Mouse (Mus musculus): ENCODE data around the gene Dcst2. TPM values are rescaled to one million over a fixed set of nuclear protein-coding genes. Genes with fewer than 3 reads are reported as not detected.

The Dcst2 gene
- total RNA-seq (2021) = under 1 TPM; 0.34 to 0.35 TPM
- long read RNA-seq, experiment 1 = 0 reads
- long read RNA-seq, experiment 2 = 0 reads

DNA sequence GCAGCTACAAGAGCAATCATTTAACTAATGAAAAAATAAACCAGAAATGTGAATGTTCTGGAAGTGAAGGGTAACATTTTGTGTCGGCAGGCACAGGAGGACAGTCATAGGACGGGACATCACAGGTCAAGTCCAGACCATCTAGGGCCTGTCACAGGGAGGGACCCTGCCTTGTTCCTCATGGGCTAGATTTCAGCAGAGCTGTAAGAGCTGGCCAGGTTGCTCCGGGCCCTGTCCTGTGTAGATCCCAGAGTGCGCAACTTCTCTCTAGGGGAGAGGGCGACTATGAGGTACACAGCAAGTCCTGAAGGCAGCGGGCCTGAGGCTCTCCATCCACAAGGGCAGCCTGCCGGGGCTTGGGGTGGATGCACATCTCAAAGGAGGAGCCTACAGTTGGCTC lies at the start of gene Dcst2:
Gene Dcst2 (plus strand): TSS at position 301 of the 400 bp plus-strand sequence.
- intact Hi-C loops (cut with DNase I) = no loop called here
- DNase-seq (ENCODE audit: low spot score in 2 of 2) = no peak

DNA sequence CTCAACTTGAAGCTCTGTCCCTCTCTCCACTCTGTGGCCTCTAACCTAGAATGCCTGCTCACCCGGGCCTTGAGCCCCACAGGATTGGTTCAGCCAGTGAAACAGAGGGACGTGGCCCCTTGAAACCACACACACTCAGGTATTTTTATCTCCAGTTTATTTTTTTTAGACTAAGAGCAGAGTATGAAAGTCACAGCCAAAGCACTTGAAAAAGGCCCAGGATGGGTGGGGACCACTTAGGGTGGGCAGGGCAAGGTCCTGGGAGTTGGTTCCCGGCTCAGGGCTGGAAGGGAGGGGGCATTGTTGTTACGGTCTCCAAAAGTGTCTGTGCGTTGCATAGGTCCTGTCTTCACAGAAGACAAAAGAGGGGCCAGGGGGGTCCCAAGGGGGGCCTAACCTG lies 47.4 kb upstream of the Dcst2 start:
- DNase-seq (ENCODE audit: low spot score in 2 of 2) = no peak
- intact Hi-C loops (cut with DNase I) = no loop called here

DNA sequence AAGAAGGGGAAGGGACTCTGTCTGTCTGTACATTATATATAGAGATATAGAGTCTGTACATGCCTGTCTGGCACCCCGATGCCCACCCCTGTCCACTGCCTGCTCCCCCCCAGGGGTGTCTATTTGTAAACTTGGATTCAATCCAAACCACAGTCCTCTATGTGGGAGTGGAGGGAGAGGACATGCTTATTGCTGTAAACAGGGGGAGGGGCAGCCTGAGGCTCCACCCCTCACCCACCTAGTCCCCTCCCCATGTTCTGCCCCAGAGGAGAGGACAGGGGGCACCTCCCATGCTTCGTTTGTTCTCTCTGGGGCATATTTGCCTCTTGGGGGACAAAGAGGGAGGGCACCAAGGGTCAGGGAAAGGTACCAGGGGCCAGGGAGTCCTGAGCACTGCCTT lies 47.0 kb upstream of the Dcst2 start:
- no peak for DNase-seq (ENCODE audit: low spot score in 2 of 2)
- intact Hi-C loops (cut with DNase I) = loop anchor here (5.0 kb wide), 1 partner anchor 38 kb away; no protein-coding TSS in a partner anchor

DNA sequence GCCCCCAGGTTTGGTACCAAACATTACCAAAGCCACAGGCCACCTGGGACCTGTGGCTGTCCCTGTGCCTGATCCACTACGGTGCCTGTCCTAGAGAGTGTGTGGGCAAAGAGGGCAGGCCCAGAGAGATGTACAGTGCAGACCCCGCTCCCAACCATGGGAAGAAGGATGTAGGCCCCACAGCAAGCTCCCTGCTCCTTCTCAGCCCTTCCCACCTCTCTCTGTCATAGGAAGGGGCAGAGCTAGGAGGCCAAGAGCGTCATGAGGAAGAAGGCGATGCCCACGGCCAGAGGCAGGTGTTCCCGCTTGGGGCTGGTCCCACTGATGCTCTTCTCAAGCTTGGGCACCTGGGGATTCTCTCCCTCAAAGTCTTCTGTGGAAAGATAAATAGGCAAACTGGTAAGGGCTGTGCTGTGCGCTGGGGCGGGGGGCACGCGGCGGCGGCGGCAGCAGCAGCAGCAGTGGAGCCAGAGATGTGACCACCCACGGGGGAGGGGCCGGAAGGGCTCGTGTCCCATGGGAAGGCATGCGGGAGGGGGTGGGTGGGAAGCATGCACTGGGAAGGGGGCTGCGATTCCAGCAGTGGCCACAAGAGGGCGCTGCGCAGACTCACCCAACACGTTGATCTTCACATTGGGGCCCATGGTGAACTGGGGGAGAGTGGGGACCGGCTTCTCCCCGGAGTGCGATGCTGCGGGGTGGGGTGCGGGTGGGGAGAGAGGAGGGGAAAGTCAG lies 46.4 kb upstream of the Dcst2 start:
- DNase-seq (ENCODE audit: low spot score in 2 of 2) = peak; percentile 84 to 92
- intact Hi-C loops (cut with DNase I) = loop anchor here (5.0 kb wide), 1 partner anchor 37 kb away; no protein-coding TSS in a partner anchor

DNA sequence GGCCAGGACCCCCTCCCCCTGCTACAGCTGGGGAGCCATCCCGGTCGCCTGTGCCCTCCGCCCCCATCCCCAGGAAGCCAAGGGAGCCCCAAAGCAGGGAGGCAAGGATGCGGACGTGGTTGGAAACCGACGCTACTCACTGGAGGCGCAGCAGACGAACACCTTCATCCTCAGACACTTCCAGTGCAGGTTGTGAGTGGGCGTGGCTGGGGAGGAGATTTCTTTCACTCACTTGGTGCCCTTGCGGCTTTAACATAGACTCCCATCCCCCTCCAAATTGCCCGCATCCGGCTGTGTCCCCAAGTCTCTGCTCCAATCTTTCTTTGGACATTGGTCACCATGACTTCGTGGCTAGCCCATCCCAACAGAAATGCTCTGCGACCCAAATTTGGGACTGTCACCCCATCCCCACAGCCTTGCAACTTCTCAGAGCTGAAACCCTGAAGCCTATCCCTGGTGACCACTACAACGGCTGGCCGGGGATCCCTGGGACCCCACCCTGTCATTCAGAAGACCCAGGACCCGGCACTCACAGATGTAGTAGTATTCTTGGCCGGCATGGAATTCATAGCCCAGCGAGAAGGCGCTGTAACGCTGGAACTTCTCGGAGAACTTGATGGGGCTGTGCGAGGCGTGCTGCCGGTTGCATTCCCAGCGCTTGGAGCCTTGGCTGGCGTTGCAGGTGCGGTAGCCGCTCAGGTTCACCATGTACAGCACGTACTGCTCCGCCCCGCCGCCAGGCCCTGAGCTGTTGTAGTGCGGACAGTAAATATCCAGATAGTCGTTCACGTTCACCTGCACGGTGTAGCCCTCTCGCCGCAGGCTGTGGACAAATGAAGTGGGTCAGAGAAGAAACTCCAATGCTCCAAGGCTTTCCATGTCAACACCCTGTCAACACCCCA lies 45.6 kb upstream of the Dcst2 start:
- intact Hi-C loops (cut with DNase I) = loop anchor here (1.0 to 5.0 kb wide), 2 partner anchors 24 to 36 kb away; no protein-coding TSS in a partner anchor
- no peak for DNase-seq (ENCODE audit: low spot score in 2 of 2)

DNA sequence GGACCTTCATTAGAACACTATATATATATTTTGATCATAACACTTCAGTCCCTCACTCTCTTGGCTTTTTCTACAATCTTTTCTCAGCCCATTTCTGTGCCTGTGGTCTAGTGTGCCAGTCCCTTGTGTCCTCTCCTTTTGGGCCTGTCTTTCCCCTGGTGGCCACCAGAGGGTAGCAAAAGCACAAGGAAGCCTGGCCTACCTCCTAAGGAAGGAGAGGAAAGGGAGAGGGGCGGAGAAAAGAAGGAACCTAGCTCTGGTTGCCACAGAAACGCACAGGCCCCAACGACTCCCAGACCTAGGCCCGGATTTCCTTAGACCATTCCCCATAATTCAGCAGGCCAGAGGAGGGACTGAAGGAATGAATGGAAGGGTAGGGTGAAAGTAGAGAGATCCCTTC lies 44.9 kb upstream of the Dcst2 start:
- intact Hi-C loops (cut with DNase I) = loop anchor here (1.0 to 5.0 kb wide), 2 partner anchors 23 to 35 kb away; no protein-coding TSS in a partner anchor
- DNase-seq (ENCODE audit: low spot score in 2 of 2) = peak; percentile 93 to 94

DNA sequence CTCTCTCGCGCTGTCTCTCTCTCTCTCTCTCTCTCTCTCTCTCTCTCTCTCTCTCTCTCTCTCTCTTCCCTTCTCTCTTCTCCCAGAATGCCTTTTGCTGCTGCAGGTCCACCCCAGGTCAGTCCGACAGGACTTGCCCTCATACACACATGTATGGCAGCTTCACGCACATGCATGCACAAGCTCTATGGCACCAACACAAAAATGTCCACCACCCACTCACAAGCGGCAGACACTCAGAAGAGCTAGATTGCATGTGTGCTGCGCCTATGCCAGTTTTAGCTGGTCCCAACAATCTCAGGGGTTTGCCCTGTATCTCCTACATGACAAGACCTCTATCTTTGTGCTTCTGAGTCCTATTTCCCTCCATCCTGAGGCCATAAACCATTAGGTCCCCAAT lies 44.5 kb upstream of the Dcst2 start:
- intact Hi-C loops (cut with DNase I) = loop anchor here (5.0 kb wide), 1 partner anchor 35 kb away; no protein-coding TSS in a partner anchor
- peak; percentile 40 to 70 for DNase-seq (ENCODE audit: low spot score in 2 of 2)

DNA sequence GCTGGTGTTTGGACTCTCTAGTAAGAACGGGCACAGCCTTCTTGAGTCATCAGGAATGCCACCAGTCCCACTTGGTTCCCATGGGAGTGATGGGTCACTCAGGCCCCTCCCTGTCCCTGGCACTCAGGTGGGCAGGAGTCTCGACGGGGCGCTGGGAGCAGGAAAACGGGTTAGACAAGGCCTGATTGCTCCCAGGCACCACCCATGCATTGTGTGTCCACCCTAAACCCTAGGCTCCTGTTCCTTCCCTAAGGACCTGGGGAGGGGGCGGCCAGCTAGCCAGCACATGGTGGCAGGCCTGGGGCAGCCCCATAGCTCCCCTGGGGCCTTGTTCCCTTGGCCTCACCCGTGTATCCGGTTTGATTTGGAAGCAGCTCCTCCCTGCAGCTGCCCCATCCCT lies 43.5 kb upstream of the Dcst2 start:
- intact Hi-C loops (cut with DNase I) = loop anchor here (5.0 kb wide), 1 partner anchor 34 kb away; no protein-coding TSS in a partner anchor
- DNase-seq (ENCODE audit: low spot score in 2 of 2) = no peak

DNA sequence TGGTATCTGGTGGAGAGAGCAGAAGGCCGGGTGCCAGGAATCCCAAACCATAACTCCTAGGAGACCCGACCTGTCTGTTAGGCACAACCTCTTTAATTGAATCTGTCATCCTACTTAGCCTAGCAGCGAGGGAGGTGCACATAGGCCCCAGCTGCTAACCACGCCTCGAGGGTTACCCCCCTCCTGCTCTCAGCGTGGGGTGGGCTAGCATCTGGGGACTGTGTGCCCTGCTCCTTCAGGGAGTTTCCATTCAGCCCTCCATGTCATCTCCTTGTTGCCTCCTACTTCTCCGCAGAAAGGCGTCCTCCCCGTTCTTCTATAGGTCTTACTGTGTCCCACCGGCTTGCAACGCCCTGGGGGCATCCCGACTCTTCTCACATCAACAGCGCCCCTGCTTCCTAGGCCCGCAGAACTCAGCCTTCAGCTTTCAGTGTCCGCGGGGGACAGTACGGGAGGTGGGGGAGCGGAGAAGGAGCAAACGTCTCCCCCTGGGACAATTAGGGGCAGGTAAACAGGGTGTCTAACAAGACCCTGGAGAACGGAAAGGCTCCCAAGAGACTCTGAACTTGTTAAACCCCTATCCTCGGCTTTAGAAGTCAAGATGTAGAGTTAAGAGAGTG lies 42.7 kb upstream of the Dcst2 start:
- DNase-seq (ENCODE audit: low spot score in 2 of 2) = no peak
- intact Hi-C loops (cut with DNase I) = loop anchor here (5.0 kb wide), 1 partner anchor 33 kb away; no protein-coding TSS in a partner anchor

DNA sequence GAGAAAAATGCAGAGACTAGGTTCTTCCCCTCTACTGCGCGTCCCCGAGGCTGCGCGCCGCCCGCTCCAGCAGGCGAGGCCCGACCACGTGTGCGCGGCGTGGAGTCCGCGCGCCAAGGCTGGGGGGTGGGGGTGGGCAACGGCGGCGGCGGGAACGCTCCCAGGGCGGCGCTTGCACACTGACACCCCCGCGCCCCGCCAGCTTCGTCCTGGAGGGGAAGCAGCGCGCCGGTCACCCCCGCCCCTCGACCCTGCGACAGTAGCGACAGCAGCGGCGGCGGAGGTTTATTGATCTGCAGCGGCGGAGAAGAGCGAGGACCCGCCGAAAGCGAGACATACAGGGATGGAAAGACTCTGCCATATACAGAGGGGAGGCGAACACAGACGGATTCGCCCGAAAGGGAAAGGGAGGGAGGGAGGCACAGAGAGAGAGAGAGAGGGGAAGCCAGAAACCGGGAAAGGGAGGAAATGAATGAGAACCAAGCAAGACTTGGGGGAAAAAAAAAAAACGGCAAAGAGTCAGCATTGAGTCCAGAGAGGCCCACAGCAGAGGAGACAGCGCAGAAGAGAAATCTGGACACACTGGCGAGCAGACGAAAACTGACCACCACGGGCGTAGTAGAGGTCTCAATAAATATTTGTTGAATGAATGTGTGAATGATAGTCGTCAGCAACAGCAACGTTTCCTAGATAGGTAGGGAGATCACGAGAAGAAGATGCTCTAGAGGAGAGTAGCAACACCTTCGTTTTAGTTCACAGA lies 42.0 kb upstream of the Dcst2 start:
- intact Hi-C loops (cut with DNase I) = loop anchor here (5.0 kb wide), 1 partner anchor 33 kb away; no protein-coding TSS in a partner anchor
- DNase-seq (ENCODE audit: low spot score in 2 of 2) = peak; percentile 50 to 51

DNA sequence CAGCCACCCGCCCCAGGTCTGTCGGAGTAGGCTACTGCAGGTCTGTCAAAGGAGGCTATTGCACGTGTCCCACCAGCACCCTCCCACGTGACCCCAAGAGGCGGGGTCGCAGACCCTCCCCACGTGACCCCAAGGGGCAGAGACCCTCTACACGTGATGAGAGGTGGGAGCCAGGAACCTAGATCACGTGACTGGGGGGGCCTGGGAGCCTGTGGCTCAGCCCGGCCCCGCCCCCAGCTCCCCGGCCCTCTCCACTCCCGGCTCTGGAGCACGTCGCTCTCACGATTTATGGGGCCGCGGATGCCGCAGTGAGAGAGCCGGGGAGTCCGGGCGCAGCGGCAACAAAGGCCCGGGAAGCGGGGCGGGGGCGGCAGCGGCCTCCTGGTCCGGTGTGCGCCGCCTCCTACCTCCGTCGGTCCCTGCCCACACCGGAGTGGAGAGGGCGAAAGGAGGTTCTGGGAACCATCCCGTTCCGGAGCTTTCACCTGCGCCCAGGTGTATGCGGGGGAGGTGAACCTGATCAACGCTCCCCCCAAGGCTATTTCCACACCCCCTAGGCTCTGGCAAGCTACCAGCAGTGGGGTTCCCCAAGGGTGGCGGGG lies 41.1 kb upstream of the Dcst2 start:
- DNase-seq (ENCODE audit: low spot score in 2 of 2) = peak; percentile 63 to 65
- intact Hi-C loops (cut with DNase I) = no loop called here

DNA sequence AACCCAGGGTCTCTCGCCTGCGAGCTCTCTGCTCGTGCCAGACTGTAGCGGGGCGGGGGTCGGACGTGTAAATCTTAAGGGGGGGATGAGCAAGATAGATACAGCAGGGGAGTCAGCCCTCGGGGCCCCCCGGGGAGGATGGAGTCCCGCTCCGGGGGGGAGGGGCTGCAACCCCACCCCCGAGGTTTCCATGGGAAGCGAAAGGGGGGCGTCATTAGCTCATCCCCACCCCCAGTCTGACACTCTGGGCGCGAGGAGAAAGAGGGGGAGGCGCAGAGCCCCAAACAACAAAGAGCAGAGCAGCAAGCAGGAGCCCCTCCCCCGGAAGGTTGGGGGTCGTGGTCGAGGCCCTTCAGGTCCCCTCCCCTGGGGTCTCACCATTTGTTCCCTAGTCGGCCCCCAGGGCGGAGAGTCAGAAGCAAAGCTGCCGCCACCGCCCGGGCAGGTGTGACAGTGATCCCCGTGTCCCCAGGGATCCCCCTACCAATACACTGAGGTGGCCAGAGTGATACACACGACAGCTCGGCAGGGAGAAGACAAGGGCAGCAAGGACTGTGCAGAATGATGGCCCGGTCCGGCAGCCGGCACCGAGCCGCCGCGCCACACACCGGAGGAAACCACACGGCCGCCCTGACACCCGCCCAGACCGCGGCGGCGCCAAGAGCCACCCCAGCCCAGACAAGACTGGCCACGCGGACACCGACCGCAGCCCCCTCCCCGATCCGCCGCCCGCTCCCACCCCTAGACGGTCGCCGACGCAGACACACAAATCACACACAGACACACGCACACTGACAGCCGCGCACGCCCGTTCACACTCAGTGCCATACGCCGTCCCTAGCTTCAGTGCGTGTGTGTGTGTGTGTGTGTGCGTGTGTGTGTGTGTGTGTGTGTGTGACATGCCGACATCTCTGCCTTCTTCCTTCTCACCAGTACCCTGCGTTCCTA lies 40.3 kb upstream of the Dcst2 start:
- DNase-seq (ENCODE audit: low spot score in 2 of 2) = peak; percentile 49 to 68
- intact Hi-C loops (cut with DNase I) = no loop called here

DNA sequence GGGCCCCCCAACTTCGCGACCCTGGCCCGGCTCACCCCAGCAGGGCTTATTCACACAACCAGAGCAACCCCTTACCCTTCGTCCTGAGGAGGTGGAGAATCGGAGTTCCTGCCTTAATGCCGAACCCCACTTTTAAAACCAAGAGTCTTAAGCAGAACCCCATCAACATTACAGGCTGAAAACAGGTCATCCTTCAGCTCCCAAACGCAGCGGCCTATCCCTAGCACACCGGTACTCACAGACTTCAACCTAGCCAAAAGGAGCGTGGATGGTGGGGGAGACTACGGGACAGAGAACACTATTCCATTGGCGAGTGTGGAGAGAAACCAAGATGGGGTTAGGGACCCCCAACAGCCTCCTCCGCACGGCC lies 39.7 kb upstream of the Dcst2 start:
- peak in 1 of 2 experiments; percentile 35 for DNase-seq (ENCODE audit: low spot score in 2 of 2)
- intact Hi-C loops (cut with DNase I) = no loop called here

DNA sequence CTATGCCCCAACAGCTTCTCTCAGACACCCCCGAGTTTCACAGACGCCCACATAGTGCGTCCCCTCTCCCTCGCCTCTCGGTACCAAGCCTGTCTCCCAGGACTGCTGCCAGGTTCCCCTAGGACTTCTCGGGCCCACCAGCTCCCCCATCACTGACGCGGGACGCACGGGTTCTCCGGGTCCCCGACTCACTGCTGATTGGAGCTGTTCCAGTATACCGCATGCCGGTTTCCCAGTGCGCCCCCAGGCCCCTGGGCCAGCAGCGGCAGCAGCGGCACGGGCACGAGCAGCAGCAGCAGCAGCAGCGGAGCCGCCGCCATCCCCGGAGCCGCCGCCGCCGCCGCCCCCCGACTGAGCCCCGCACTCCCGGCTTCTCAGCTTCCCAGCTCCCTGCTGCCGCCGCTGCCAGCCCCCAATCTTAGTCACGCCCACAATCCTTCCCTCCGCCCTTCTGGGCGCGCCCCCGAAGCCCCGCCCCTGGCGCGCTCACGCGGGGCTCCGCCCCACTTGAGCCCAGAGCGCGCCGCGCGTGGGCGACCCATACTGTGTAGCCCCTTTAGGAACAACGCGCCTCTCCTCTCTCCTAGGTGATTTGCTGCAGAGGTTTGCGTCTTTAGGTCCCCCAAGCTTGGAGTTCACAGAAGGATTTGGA lies 39.1 kb upstream of the Dcst2 start, which contains the start of gene Efna3:
Gene Efna3 (minus strand): TSS at position 452 of the 652 bp plus-strand sequence.
- intact Hi-C loops (cut with DNase I) = no loop called here
- DNase-seq (ENCODE audit: low spot score in 2 of 2) = peak; percentile 90 to 93

DNA sequence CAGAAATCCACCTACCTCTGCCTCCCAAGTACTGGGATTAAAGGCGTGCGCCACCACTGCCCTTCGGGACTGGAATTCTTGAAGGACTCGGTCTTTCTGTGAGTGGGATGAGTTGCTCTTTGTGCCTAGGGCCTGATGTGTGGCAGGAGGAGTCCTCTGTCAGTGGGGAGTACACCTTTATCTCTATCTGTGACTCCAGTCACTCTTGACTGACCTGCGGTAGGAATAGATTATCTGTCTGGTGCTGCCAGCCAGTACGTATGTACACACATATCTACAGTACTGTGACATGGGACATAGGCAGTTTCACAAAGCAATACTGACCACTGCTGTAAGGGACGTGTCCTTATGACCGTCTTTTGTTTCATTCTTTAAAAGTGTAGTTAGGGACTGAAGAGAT lies 35.9 kb upstream of the Dcst2 start:
- DNase-seq (ENCODE audit: low spot score in 2 of 2) = no peak
- intact Hi-C loops (cut with DNase I) = no loop called here

DNA sequence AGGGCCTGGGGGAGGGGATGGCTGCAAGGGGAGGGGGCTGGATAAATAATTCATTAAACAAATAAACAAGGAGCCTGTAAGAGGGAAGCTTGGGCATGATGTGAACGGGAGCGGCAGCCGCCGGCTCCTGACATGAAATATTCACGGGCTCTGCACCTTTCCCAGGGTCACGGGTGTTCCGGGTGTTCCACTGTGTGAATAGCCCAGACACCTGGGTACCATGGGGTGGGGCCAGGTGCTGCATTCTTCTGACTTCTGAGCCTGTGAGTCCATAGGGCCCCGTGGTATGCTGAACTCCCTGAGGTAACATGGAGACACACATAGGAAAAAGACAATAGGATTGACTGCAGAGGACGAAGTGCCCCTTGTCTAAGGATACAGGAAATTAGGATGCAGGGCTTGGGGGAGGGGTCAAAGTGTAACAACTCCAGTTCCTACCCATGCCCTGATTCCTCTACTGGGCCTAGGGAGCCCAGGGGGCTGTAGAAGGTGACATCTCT lies 34.4 kb upstream of the Dcst2 start:
- DNase-seq (ENCODE audit: low spot score in 2 of 2) = no peak
- intact Hi-C loops (cut with DNase I) = no loop called here

DNA sequence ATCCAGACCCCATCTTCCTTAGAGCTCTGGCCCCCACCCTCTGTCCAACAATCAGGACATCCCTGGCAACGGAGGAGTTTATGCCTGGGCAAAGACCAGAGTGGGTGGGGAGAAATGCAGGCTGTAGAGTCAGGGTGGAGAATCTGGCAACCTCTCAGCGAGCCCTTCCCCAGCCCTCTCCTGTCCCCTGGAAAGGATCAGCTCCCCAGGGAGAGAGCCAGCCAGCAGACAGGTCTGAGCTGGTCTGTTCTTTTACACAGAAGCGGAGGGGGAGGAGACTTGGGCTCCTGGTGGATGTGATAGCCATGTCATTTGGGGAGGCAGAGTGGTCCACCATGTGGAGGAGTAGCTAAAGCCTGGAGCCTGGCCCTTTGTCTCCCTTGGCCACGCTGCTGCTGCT lies 33.2 kb upstream of the Dcst2 start:
- no peak for DNase-seq (ENCODE audit: low spot score in 2 of 2)
- intact Hi-C loops (cut with DNase I) = no loop called here
